Mouse (Mus musculus) liver, embryonic 16.5 days (tissue): ENCODE measurements around the gene Kdm1b. TPM values are rescaled to one million over a fixed set of nuclear protein-coding genes. Genes with fewer than 3 reads are reported as not detected.

Experiments used
- ATAC-seq: fragments of 200-750 bp; cut with Nextera tagmentation; 2 replicates; pipeline ENCODE4 v1.8.0; 2017; ENCODE audit warnings: low read depth, mild to moderate bottlenecking, moderate number of reproducible peaks, moderate library complexity
- H3K27ac ChIP-seq: fragments of 300-500 bp; sonication (generic); 2 replicates; pipeline ENCODE4 v1.5.1; 2014; ENCODE audit warnings: mild to moderate bottlenecking, low read length
- H3K27me3 ChIP-seq: fragments of 300-500 bp; sonication (generic); 2 replicates; pipeline ENCODE4 v1.6.1; 2014; ENCODE audit warnings: low read depth, low read length, mixed read lengths; ENCODE audit not compliant: control insufficient read depth, insufficient read depth
- H3K36me3 ChIP-seq: fragments of 300-500 bp; sonication (generic); 2 replicates; pipeline ENCODE4 v1.6.1; 2014; ENCODE audit warnings: mild to moderate bottlenecking; ENCODE audit not compliant: control insufficient read depth, insufficient read depth
- H3K4me1 ChIP-seq: fragments of 300-500 bp; sonication (generic); 2 replicates; pipeline ENCODE4 v1.6.1; 2014; ENCODE audit warnings: low read depth, low read length, mixed read lengths; ENCODE audit not compliant: control insufficient read depth
- H3K4me2 ChIP-seq: fragments of 300-500 bp; sonication (generic); 2 replicates; pipeline ENCODE4 v1.6.1; 2014; ENCODE audit warnings: low read depth, low read length, mixed read lengths
- H3K4me3 ChIP-seq: fragments of 300-500 bp; sonication (generic); 2 replicates; pipeline ENCODE4 v1.5.1; 2014; ENCODE audit warnings: low read depth, mild to moderate bottlenecking, low read length
- H3K9ac ChIP-seq: fragments of 300-500 bp; sonication (generic); 2 replicates; pipeline ENCODE4 v1.6.1; 2014; ENCODE audit warnings: low read depth, low read length
- H3K9me3 ChIP-seq: fragments of 300-500 bp; sonication (generic); replicated peaks from 2 replicates; pipeline ENCODE4 v1.6.1; 2016; ENCODE audit warnings: low read length; ENCODE audit not compliant: control insufficient read depth
- WGBS: fragments of 180-500 bp; shearing (Covaris S2); extraction: QIAGEN DNeasy Blood & Tissue Kit; methylation state at CpG from one replicate; pipeline ENCODE4 v1.1.7; 2014; ENCODE audit not compliant: insufficient replicate concordance; 5-methylcytosine and 5-hydroxymethylcytosine counted together
- polyA plus RNA-seq: library from polyadenylated mRNA; unstranded; fragments of >200 nt; fragmentation: Nextera tagmentation; extraction: Ambion mirVana; gene quantifications from 2 replicates; pipeline ENCODE4 v1.2.1, GENCODE M21; 2015

Gene Kdm1b
- polyA plus RNA-seq, 1 experiment from 2014 or later = 3.8 TPM

DNA sequence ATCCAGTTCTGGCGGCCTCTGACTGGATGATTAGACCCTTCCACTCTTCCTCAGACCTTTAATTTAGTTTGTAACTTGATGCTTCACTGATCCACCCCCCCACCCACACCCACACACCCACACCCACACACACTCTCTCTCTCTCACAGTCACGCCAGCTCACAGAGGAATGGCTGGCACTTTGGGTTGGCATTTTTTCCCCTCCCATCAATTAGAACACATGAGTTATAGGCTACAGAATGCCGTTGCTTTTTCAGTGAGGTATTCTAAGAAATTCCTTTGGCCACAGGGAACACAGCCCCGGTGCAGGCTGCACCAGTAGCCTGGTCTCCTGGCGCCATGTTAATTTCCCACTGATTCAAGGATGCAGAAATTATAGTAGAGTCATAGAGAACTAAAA is 82.3 kb downstream of the Kdm1b start:
- H3K27me3 ChIP-seq = peaks cover 35% of the 10 kb centered on the region
- H3K27ac ChIP-seq = no peak overlapping the region
- H3K9ac ChIP-seq = no peak overlapping the region
- no peaks in the 10 kb centered on the region for H3K9me3 ChIP-seq
- WGBS = 68% methylated on average over 5 of the region's 5 CpGs
- no peaks in the 10 kb centered on the region; the same call in 1 of the 2 replicates for H3K4me1 ChIP-seq
- H3K36me3 ChIP-seq = no peaks in the 10 kb centered on the region
- no peak for ATAC-seq
- no peak overlapping the region for H3K4me3 ChIP-seq
- H3K4me2 ChIP-seq = no peak overlapping the region

DNA sequence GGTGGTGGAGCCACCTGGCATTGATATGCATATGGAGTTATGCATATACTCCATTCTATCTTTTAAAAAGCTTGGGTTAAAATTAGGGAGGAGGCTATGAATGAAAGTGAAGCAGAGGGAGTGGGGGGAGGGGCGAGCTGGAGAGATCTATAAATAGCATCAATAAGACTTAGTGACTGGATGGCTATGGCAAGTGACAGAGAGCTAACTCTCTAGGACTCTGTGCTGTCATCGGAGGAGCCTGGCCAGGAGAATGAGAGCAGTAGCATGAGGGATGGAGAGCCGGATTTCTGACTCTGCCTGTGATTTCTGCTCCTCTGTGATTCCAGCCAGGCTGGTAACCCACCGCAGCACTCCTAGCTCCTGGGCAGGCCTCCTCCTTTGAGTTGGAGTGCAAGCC is 85.8 kb downstream of the Kdm1b start:
- no peaks in the 10 kb centered on the region for H3K9me3 ChIP-seq
- WGBS = 66% methylated on average over 4 of the region's 4 CpGs
- no peaks in the 10 kb centered on the region; the same call in 1 of the 2 replicates for H3K4me1 ChIP-seq
- no peak overlapping the region for H3K9ac ChIP-seq
- no peaks in the 10 kb centered on the region for H3K36me3 ChIP-seq
- no peak overlapping the region for H3K4me3 ChIP-seq
- H3K27ac ChIP-seq = no peak overlapping the region
- ATAC-seq = no peak
- H3K27me3 ChIP-seq = peaks cover 3% of the 10 kb centered on the region
- H3K4me2 ChIP-seq = no peak overlapping the region

DNA sequence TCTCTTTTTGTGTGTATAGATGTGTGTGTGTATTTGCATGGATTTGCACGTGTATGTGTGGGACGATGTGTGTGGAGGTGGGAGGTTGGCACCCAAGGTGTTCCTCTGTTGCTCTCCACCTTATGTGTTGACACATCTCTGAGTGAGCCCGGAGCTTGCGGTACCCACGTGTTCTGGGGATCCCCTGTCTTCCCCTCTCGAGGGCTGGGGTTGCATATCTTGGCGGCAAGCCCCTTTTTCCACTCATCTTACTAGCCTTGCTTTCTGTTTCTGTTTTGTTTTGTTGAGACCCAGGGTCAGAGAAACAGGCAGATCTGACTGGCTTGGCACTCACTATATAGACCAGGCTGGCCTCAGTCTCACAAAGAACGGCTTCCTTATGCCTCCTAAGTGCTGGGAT is 89.8 kb downstream of the Kdm1b start:
- Histone ChIP-seq H3K4me1 (no peaks in the 10 kb centered on the region), H3K4me3 (no peak overlapping the region), H3K27me3 (no peaks in the 10 kb centered on the region), H3K9me3 (no peaks in the 10 kb centered on the region), H3K36me3 (no peaks in the 10 kb centered on the region), H3K4me2 (no peak overlapping the region), H3K27ac (no peak overlapping the region), H3K9ac (no peak overlapping the region)
- WGBS = 77% methylated on average over 8 of the region's 8 CpGs
- ATAC-seq = no peak

DNA sequence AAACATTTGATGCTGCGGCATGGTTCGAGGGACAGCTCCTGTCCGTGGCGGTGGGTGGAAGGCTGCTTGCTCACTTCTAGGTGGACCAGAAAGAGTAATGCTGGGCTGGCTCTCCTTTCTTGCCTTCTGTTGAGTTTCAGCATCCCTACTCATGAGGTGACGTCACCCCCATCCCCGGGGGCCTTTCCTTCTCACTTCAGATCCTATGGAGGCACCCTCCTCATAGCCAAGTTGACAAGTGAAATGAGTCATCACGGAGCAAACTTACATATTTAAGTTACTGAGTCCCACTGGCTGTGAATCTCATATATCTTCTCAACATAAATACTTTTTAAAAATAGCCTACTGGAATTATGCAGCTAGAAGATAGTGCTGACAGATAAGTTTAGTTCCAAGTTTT is 91.5 kb downstream of the Kdm1b start:
- Histone ChIP-seq H3K4me3 (no peak overlapping the region), H3K9me3 (no peaks in the 10 kb centered on the region)
- WGBS = 83% methylated on average over 7 of the region's 7 CpGs

More for the DNA sequence above, 91.5 kb downstream of the Kdm1b start:
- Histone ChIP-seq H3K27ac (no peak overlapping the region), H3K9ac (no peak overlapping the region), H3K4me2 (no peak overlapping the region), H3K4me1 (no peaks in the 10 kb centered on the region), H3K36me3 (no peaks in the 10 kb centered on the region), H3K27me3 (no peaks in the 10 kb centered on the region)
- ATAC-seq = no peak

Other genes starting within 250 kb of the Kdm1b start
- 1.5 and 1.7 TPM in 2 replicates for gene Kif13a, start 113.6 kb upstream of the Kdm1b start, polyA plus RNA-seq
- 0.46 and 0.55 TPM in 2 replicates for gene Nhlrc1, start 28.6 kb upstream of the Kdm1b start, polyA plus RNA-seq
- 11.5 and 13.1 TPM in 2 replicates for gene Tpmt, start 1.2 kb downstream of the Kdm1b start, polyA plus RNA-seq
- gene Dek, start 62.7 kb downstream of the Kdm1b start, polyA plus RNA-seq = 294 and 338 TPM in 2 replicates
- 2.4 and 2.5 TPM in 2 replicates for gene Rnf144b, start 79.2 kb downstream of the Kdm1b start, polyA plus RNA-seq